Mouse (Mus musculus) neutrophil, adult 5-6 weeks (primary cell): ENCODE data around the gene Bysl. TPM values are rescaled to one million over a fixed set of nuclear protein-coding genes. Genes with fewer than 3 reads are reported as not detected.

ENCODE experiments used
- ATAC-seq: fragments of 151-379, 151-347 bp; 2 replicates; pipeline ENCODE4 v1.8.0; 2017; ENCODE audit warnings: mild to moderate bottlenecking, moderate TSS enrichment; ENCODE audit not compliant: insufficient number of reproducible peaks, poor library complexity, low FRiP score, severe bottlenecking; ENCODE audit errors: extremely low read depth
- total RNA-seq: library from RNA; stranded (forward); fragments of 200-1000 nt; gene quantifications from 2 replicates; pipeline ENCODE4 v1.2.3, GENCODE M21; 2017

The Bysl gene
- total RNA-seq, 1 experiment from 2014 or later = 6.4 TPM

GRCm38 (mm10) chr17:47596162-47596838, 15.0 kb downstream of the Bysl start:
- ATAC-seq = no peak

GRCm38 (mm10) chr17:47595248-47596161, 15.8 kb downstream of the Bysl start:
- ATAC-seq = peak; percentile 27; the same call in 1 of the 2 replicates

GRCm38 (mm10) chr17:47594969-47595247, 16.4 kb downstream of the Bysl start:
- no peak for ATAC-seq

DNA sequence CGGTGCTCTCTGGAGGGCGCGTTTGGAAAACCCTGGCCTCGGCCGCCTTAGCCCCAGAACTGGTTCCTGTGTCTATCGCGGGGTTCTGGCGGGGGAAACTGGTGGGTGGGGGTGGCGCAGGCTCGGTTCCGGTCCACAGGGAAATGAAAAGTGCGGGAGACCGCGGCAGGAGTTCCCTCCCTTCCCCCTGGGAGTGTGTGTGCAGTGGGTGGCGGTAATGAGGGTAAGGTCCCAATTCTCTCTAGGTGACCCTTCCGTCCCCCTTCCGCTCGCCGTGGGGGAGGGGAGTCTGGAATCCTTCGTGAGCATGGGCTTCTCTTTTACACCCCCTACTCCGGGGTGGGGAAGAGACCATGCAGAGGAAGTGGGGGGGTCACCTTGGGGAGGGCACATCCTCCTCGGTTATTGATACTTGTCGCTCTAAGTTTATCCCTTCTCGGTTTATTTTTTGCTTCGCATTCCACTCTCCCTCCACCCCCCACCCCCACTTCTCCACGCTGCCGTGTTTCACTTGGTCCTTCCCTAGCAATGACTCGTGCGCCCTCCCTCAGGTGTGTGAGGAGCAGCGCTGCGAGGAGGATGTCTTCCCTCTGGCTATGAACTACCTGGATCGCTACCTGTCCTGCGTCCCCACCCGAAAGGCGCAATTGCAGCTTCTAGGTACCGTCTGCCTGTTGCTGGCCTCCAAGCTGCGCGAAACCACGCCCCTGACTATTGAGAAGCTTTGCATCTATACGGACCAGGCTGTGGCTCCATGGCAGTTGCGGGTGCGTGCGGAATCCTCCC, 16.9 kb downstream of the Bysl start:
- ATAC-seq = no peak

DNA sequence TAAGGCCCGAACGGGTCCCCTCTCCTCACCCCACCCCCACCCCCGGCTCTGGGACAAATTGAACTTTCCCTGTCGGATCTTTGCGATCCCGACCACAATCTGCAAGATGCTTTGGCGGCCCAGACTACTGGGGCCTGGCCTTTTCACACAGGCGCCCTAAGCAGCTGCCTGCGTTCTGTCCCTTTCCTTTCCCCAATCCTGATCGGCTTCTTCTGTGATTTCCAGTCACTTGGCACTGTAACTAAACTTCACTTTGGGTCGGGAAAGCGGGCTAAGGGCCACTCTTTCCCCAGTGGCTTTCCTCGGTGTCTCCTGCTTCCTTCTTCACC, 17.5 kb downstream of the Bysl start:
- ATAC-seq = no peak

- ATAC-seq = peak; percentile 81
These were observed 18.0 kb downstream of the Bysl start for GRCm38 (mm10) chr17:47593215-47593853.

GRCm38 (mm10) chr17:47591073-47591472, 20.2 kb downstream of the Bysl start:
- ATAC-seq = no peak

DNA sequence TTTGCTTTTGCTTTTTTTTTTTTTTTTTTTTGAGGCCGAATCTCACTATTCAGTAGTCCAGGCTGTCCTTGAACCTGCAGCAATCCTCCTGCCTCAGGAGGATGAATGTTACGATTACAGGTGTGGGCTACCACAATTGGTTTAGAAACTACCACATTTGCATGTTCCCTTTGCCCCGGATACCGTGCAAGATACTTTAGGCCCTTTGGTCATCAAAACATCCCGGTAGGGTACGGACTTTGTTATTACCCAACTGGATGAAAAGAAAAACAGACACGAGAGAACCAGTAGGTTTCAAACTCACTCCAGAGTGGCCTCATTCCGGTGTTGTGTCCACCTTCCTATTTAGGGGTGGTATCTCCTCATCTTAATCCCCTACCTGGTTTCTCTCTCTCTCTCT, 22.8 kb downstream of the Bysl start:
- no peak for ATAC-seq

GRCm38 (mm10) chr17:47580962-47581361, 30.3 kb downstream of the Bysl start:
- no peak for ATAC-seq

GRCm38 (mm10) chr17:47578655-47579054, 32.6 kb downstream of the Bysl start:
- no peak for ATAC-seq

- ATAC-seq = no peak
These were observed 36.5 kb downstream of the Bysl start for GRCm38 (mm10) chr17:47574830-47575229.

DNA sequence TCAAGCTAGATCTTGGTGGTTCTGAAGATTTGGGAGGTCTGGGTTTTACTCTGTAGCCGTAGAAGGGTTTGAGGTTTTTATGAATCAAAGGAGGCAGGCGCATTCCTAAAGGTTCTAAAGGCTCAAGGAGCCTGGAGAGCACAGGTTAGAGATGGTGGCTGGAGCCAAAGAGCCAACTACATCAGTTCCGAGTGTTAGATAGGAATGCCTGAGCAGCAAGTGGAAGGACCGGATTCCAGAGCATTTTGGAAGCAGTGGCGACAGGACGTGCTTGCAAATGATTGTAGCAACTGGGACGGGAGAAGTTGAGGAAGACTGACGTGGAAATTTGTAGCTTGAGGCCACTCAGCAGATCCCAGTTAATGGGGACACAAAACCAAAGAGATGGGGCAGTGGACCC, 37.3 kb downstream of the Bysl start:
- ATAC-seq = no peak

- ATAC-seq = no peak
These were observed 38.9 kb downstream of the Bysl start for GRCm38 (mm10) chr17:47572436-47572835.

DNA sequence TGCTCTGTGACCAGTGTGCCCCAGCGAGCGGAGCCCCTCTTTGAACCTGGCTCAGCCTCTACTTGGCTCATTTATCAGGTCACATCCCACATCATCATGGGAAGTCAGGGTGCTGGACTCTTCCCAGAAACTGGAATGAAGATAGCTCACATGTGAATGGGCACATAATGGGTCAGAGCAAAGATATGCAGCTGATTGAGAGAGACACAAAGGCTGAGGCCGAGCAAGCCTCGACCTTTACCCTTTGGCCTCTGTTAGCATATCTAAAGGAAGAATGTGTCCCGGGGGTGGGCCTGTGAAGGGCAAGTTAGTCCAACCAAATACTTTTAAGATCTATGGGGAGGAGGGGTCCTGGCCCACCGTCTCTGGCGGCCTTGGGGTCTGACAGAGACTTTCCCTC, 39.7 kb downstream of the Bysl start:
- ATAC-seq = no peak

- no peak for ATAC-seq
These were observed 42.3 kb downstream of the Bysl start for GRCm38 (mm10) chr17:47568951-47569527.

DNA sequence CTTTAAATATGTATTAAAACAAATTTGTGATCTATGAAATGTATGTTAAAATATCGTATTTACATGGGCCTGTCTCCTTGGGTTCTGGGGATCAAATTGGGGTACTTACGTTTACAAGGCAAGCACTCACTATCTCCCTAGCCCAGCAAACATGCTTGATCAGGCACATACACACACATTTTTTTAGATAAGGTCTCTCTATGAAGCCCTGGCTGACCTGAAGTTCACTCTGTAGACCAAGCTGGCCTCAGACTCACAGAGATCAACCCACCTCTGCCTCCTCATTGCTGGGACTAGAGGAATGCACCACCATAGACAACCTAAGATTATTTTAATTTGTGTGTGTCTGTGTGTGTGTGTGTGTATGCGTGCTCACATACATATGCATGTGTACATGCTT, 42.9 kb downstream of the Bysl start:
- no peak for ATAC-seq

GRCm38 (mm10) chr17:47567271-47567670, 44.0 kb downstream of the Bysl start:
- no peak for ATAC-seq

DNA sequence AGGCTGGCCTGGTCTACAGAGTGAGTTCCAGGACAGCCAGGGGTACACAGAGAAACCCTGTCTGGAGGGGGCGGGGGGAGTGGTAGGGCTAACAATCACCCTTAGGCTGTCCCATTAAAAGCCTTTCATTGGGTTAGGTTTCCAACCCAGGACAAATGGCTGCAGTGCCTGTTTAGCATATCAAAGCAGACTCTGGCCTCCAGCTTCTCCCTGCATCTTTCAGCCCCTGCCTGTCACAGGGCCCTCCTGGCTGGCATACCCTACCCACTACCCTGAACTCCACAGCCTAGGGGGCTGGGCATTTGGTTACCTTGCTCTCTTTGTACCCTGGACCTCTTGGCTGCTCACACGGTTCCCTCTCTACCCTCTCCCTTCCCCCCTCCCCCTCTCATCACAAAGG, 45.2 kb downstream of the Bysl start:
- no peak for ATAC-seq

DNA sequence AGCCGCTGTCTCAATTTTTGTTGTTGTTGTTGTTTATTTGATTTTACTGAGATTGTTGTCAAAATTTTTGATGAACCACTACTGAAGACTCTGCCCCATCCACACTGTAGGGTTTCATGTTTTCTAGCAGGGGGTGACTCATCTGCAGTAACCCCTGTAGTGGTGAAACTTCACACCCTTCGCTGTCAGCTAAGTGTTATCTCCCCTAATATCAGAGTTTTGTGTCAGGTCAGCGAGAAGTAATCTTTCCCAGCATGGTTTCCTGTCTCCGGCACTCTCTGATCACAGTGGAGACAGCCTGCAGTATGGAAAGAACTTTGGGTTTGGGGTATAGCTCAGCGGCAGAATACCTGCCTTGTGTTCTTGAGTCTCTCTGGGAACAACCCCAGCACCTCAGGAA, 46.7 kb downstream of the Bysl start:
- no peak for ATAC-seq
